Mouse (Mus musculus): ENCODE measurements around the gene Stoml1.

DNA sequence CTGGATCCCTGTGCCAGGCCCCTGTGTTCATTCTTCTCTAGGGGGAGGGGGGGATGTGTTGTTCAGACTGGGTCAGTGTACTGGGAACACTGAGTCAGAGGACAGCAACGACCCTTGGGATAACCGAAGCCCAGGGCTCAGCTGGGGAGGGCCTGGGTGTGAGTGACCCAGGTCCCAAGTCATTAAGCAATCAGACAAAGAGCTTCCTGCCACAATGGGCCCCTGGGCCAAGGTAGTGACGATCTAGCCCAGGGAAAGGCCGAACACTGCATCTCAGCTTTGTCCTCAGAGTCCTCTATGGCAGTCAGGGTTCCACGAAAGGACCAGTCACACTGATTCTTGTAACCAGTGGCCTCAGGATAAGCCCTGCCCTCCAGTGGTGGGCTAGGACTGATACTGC, 50.2 kb downstream of the Stoml1 start:
- TF ChIP-seq CTCF (IDR thresholded peaks at IDR 0.05; ENCODE audit: low read depth, low read length) = no peak
- TF ChIP-seq POLR2A (IDR thresholded peaks at IDR 0.05; ENCODE audit: extremely low read depth, insufficient read depth, low read length) = no peak
